Mouse (Mus musculus): ENCODE data around the gene Gm20388.

GRCm38 (mm10) chr8:120422236-120422635, 511.6 kb downstream of the Gm20388 start:
- TF ChIP-seq CTCF (IDR thresholded peaks at IDR 0.05; ENCODE audit: borderline replicate concordance, insufficient read depth, low read depth, low read length) = no peak
- no peak for TF ChIP-seq POLR2A (IDR thresholded peaks at IDR 0.05; ENCODE audit: borderline replicate concordance, insufficient read depth, low read length)
